Mouse (Mus musculus): ENCODE measurements around the gene Brd3.
"Not testable (repeated sequence)": the region's sequence is repeated elsewhere in the genome, so short reads cannot be mapped to it uniquely, and the experiment has no call there.

Brd3 gene

DNA sequence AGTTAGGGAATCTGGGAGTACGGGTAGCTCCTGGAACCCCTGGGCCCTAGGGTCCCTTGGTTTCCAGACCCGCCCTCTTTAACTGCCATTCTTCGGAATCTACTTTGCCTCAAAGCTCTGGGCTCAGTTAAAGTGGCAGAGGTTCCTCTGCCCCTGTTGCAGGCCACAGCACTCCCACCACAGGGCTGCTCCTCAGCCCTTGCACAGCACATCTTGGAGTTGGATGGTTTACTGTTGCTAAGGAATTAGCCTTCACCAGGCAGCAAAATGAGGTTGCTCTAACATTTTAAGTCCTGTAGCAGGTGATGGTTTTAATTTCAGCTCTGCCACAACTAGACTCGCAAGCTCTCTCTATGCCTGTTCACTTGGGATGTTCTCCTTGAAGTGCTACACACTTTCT is at the start of gene Brd3:
Gene Brd3 (minus strand): TSS at position 101 of the 400 bp plus-strand sequence.
- no peak for DNase-seq (ENCODE audit: low read depth)

DNA sequence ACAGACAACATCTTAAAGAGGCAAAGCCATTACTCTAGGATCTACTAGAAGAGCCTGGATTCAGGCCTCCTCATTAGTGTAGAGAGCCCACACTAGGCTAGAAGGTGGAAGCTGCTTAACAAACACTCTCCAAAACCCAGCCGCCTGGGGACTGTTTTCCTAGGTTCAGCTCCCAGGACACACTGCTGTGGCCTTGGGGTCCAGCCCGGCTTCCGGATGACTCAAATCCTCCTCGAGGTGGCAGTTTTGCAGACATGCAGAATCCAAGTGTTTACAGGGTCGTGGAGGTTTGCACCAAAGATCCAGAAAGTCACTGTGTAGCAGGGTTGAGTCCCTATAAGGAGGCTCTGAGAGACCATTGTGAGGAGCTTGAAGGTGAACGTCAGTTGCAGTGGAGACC is 49.5 kb upstream of the Brd3 start:
- no peak for DNase-seq (ENCODE audit: low read depth)

DNA sequence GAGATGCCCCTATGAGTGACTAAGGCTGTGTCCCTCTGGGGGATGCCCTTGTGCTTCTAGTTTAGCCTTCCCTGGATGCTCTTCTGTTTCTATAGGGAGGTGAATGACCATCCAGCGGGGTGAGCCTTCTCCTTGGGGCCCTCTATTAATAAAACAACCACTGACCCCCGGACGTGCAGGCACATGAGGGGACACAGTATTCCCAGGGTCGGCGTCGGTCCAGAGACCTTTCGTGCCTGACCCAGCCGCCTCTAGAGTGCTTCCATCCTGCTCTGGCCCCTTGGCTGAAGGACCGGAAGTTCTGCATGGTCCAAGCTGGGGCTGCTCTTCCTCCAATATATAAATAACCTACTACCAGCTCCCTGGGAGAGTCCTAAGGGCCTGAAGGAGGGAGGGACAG is 46.8 kb upstream of the Brd3 start:
- no peak for DNase-seq (ENCODE audit: low read depth)

- peak; percentile 63 for DNase-seq (ENCODE audit: low read depth)
Measured at GRCm38 (mm10) chr2:27552620-27553287, 45.3 kb upstream of the Brd3 start.

DNA sequence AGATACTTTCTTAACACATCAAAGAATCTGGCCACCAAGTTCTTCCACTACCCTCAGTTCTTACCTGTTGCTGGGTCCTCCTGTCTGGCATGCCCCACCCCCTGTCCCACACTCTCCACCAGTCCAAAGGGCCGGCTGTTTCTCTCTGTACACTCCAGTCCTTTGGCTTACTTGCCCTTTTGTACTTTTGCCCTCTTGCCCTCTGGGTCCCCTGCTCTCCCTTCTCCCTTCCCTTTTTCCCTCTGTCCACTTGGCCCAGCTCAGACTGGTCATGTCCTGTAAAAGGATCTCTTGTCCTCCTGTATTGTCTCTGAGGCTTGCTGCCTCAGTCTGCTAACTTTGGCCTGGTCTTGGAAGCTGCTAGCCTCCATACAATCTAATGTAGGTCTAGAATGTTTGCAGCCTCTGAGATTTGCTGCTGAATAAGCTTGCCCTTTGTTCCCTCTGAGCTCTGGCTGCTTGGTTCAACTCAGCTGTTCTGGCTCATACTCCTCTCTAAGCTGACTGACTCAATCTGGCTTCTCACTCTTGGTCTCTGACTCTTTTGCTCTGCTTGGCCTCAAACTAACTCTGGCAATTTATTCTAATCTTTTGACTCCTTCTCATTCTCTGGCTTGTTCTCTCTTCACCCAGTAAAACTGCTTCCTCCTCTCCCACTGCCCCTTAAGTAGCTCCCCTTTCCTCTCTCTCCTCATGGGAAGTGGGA is 41.4 kb upstream of the Brd3 start:
- no peak for DNase-seq (ENCODE audit: low read depth)

- DNase-seq (ENCODE audit: low read depth): no peak
Measured at GRCm38 (mm10) chr2:27547986-27548385, 40.5 kb upstream of the Brd3 start.

- no peak for DNase-seq (ENCODE audit: low read depth)
Measured at GRCm38 (mm10) chr2:27547326-27547725, 39.9 kb upstream of the Brd3 start.

DNA sequence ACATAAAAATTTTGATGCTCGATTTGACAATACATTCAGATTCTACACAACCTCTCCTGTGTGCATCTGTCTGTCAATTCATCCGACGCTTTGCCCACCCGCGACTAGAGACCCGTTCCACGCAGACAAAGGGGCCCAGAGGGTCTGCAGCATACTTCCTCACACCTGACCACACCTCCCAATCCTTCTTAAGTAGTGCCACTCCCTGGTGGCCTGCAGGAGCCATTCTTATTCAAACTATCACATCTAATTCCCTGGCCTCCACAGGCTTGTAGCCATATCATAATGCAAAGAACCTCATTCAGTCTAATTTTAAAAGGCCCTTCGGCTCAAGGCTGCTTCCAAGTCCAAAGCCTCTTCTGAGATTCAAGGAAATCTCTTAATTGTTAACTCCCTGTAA is 38.6 kb upstream of the Brd3 start:
- DNase-seq (ENCODE audit: low read depth): not testable (repeated sequence)

DNA sequence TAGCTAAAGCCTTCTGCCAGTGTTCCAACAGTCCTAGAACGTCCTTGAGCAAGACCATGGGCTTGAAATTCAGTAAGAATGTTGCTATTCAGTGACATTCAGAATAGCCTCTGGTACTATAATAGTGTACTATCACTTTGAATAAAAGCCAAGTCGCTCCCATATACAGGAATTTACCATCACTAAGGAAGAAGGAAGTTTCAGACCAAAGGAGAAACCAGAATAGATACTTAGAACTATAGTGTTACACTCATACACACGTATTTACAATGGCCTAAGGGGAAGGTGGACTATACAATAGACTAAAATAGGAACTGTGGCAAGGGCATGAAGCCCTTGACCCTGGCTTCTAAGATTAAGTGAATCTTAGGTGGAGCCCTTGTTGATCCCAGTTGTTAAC is 38.1 kb upstream of the Brd3 start:
- DNase-seq (ENCODE audit: low read depth): not testable (repeated sequence)

DNA sequence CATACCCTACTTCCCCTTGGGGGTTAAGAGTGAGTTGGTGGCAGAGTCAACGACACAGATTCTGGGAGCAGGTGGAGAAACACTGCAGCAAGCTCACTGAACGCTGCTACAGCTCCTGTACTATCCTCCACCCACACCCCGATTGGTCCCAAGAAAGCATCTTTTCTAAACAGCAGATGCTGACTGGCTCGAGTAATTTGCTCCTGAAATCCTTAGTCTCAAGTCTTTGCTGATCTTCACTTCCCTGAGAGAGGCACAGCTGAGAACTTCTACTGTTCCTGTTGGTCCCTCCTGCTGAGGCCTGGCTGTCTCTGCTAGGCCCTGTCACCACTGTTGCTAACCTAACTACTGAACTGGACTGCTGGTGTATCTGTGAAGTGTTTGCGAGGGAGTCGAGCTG is 37.2 kb upstream of the Brd3 start:
- no peak for DNase-seq (ENCODE audit: low read depth)

DNA sequence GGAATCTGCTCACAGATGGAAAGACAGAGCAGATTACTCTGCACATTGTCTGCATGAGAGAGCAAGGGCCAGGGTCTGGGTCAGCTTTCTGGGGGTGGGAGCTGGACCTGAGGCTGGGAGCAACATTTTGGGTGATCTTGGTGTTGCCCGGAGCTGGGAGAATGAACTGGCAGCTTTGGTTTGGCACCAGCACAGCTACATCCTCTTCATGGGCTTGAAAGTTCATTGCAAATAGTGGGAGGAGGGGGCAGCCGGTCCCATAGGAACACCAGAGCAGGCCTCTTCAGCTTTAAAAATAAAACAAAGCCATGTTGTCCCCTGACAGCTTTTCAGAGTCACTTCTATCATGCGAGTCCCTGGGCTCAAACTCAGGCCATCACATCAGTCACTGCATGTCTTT is 33.8 kb upstream of the Brd3 start:
- DNase-seq (ENCODE audit: low read depth): no peak

DNA sequence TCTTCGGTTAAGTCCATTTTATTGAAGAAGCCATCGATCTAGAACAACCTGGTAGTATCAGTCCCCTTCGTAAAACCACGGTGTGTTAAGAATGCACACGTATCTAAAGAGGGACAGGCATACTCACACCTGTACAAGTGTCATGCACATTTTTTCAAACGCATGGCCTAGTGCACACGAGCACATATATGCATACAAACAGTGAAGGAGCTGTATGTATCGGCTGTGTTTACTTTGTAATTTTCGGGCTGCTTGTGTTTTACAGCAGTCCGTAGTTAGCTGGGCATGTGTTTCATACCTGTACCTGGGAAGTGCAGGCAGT is 33.0 kb upstream of the Brd3 start:
- DNase-seq (ENCODE audit: low read depth): no peak

GRCm38 (mm10) chr2:27539772-27540514 is 32.5 kb upstream of the Brd3 start:
- DNase-seq (ENCODE audit: low read depth): peak; percentile 97

DNA sequence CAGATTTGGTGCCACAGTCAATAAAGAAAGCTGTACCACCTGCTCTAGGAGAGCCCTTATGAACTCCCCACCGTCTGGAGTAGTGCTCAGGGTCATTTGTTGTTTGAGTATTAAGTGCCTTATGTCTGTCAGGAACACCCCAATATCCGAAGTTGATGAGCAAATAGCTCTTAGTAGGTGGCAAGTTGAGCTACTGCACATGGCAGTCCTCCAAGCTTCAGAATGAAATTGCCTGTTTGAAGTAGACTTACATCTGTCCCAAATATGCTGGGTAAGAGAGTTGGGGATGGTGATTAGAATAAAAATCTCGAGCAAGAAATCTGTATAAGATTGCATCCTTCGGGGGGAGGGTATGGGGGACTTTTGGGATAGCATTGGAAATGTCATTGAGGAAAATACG is 31.9 kb upstream of the Brd3 start:
- no peak for DNase-seq (ENCODE audit: low read depth)

DNA sequence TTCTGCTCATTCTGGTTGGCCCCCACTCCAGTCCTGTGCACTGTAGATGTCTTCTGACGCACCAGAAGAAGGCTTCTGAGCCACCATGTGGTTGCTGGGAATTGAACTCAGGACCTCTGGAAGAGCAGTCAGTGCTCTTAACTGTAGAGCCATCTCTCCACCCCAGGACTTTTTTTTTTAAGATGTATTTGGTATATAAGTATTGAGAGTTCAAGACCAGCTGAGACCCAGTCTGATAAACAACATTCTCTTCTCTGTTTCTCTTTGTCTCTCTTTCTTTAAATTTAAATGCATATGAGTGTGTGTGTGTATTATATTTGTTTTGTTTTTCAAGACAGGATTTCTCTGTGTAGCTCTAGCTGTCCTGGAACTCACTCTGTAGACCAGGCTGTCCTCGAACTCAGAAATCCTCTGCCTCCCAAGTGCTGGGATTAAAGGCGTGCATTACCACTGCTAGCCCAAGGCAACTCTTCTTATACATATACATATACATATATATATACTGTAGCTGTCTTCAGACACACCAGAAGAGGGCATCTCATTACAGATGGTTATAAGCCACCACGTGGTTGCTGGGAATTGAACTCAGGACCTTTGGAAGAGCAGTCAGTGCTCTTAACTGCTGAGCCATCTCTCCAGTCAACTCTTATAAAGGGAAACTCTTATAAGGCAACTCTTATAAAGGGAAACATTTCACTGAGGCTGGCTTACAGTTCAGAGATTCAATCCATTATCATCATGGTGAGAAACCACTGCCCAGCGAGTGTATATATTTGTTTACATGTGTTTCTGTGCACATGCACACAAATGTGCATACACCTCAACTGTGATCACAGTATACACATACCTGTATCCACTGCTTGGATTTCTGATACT is 31.2 kb upstream of the Brd3 start:
- DNase-seq (ENCODE audit: low read depth): not testable (repeated sequence)

GRCm38 (mm10) chr2:27518283-27518682 is 10.8 kb upstream of the Brd3 start:
- DNase-seq (ENCODE audit: low read depth): peak; percentile 20

DNA sequence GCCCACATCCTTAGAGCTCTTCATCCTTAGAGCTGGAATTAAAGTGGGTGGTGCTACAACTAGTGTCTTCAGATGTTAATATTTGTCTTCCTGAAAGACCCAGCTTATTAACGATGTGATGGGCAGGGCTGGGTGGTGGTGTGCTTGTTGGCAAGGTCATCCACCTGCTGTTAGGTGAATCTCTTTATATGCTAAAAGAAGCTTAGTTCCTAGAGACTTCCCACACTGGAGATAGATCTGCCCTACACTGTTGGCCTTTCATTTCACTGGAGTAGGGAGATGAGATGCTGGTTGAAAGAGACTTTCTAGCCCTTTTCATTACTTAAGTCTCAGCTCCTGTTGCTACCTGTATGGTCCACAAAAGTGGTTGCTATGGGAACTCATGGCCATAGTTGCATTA is 8.8 kb upstream of the Brd3 start:
- no peak for DNase-seq (ENCODE audit: low read depth)

GRCm38 (mm10) chr2:27515341-27516166 is 8.1 kb upstream of the Brd3 start:
- no peak for DNase-seq (ENCODE audit: low read depth)

DNA sequence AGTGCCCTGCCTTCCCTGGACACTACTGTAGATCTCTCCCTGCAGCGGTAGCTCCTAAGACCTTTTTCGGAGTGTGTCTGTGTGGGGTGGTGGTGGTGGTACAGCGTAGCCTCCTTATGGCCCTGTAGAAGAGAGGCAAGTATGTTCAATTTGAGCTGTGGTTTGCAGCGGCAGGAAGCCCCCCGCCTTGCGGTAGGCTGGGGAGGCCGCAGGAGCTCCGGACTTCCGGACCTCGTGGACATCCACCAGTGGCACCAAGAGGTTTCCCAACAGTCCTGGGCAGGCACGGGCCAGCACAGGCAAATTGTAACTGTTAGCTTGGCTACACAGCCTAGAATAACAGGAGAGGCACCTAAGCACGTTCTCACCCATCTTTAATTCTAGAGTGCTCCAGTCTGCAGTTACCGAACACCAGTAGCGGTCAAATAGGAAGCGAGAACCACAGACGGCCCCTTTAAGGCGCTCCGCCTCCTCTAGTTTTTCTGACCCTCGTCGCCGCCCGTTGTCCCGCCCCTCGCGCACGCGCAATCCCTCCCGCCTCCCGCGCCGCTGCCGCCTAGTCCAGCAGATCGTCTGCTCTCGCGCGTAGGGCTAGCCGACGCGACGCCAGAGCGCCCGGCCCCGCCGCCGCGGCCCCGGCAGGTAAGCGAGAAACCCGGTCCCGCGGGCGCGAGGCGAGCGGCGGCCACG is 7.3 kb upstream of the Brd3 start, which contains the start of gene Wdr5:
Gene Wdr5 (plus strand): TSS at position 519 of the 690 bp plus-strand sequence.
- DNase-seq (ENCODE audit: low read depth): peak; percentile 94

- no peak for DNase-seq (ENCODE audit: low read depth)
Measured at GRCm38 (mm10) chr2:27513861-27514260, 6.4 kb upstream of the Brd3 start.

DNA sequence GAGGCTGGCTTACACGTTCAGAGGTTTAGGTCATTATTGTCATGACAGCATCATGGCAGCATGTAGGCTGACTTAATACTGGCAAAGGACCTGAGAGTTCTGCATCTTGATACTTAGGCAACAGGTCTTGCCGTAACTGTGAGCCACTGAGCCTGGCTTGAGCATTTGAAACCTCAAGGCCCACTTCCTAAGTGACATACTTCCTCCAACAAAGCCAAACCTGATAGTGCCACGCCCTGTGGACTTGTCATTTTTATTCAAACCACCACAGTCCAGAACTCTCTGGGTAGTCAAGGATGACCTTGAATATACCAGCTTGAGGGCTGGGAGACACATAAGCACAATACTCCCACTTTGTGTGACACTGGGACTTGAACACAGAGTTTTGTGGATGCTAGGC is 5.4 kb upstream of the Brd3 start:
- DNase-seq (ENCODE audit: low read depth): no peak
